Mouse (Mus musculus) duodenum, adult 2 months (tissue): Measurements from ENCODE around the gene Ifnar2. TPM values are rescaled to one million over a fixed set of nuclear protein-coding genes. Genes with fewer than 3 reads are reported as not detected.

ENCODE experiments used
- polyA plus RNA-seq: library from polyadenylated mRNA; depleted of rRNA; stranded (reverse); fragments of >200 nt; gene quantifications from 2 replicates; pipeline ENCODE4 v1.2.3, GENCODE M21; 2012; ENCODE audit warnings: low replicate concordance; rRNA removed

The Ifnar2 gene
- polyA plus RNA-seq = 36.6 and 65.0 TPM in 2 replicates

DNA sequence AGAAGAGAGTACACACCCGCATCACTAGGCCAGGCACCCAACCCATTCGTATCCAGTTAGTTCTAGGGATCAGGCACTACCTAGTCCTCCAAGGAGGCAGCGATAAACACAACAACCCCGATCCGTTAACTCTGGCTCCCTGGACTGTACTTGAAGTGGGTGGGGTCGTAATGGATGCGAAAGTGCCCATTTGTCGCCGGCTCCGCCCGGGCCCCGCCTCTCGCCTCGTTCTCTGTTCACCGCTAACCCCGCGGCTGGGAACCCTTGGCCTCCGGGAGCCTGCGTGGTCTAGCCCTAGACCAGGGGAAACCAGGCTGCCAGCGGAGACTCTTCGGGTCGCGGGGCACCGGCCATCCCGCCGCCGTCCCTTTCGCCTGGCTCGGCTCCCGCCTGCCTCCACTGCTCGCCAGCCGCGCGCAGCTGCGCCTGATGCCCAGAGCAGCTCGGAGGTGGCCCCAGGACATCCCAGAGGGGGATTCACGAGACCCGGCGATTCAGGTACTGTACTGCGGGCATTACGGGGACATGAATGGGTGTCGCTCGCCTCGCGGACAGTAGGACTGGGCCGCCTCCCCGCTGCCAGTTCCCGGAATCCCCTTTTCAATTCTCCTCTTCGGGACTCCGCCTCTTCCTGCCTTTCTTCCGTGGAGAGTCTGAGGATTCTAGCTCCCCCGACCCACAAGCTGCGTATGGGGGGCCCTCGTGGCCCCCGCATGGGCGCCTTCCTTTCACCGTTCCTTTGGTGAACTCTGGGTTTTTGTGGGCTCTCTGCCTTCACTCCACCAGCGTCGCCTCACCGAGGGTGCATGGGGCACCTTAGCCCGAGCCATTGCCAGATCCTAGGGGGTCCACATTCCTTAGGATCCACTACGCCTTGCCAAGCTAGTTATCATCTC lies at the start of gene Ifnar2:
Gene Ifnar2, plus strand, starts transcription at position 207 of the 896 bp plus-strand sequence.

DNA sequence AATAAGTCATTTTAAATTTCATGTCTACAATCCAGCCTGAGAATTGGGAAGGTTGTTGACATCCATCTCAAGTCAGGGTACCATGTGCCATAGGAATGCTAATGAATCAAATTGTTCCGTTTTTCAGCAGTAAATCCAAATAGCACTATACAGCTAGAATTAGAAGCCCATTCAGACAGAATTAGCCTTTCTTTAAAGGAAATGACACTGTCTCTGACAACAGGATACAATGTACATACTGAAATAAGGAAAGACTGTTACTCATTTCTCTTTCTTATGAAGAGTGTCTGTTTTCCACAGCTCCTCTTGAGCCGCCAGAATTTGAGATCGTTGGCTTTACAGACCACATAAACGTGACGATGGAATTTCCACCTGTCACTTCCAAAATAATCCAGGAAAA lies 18.8 kb downstream of the Ifnar2 start, which contains the start of gene Gm21970:
Gene Gm21970, plus strand, starts transcription at position 301 of the 400 bp plus-strand sequence.

DNA sequence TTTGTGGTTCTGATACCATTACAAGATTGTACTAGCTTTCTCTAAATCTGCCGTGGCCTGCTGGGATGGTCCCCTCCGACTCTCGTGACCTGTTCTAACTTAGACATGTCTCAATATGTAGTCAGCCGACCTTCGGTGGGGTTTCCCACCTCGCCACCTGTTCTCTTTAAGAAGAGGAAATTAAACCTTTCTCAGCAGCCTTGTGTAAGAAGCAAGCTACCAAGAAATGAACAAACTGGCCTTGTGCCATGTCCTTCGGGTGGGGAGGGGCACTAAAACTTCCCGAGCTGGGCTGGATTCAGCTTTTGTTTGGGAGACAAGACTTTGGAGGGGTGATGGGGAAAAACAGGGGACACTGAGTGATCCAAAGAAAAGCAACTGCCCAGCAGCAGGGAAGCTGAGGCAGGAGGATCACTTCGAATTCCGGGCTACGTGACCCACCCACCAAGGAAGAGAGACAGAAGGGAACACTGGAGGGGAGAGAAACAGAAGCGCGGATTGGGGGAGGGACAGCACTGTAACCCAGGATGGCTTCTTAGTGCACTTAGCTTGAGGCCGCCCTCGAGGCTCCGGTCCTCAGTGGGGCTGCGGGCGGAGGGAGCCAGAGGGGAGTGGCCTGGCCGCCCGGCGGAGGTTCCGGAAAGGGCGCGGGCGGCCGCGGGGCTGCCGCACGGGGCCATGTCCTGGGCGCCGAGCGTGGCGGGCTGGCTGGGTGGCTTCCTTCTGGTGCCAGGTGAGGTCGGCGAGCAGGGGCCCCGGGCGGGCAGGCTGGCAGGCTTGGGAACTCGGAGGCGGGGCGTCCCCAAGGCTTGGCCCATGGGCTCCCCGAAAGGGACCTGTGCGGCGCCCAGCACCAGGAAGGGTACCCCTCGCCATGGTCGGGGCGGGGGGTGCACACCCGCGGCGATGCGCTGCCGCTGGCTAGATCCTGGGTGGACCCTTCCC lies 33.3 kb downstream of the Ifnar2 start, which contains the start of gene Il10rb:
Gene Il10rb, plus strand, starts transcription at position 525 of the 945 bp plus-strand sequence.

Other genes starting within 250 kb of the Ifnar2 start
- not detected in 2 replicates for gene Olig2, start 147.3 kb upstream of the Ifnar2 start, polyA plus RNA-seq
- 0.05 and 0.40 TPM in 2 replicates for gene Olig1, start 103.0 kb upstream of the Ifnar2 start, polyA plus RNA-seq
- gene Gm21970, start 18.9 kb downstream of the Ifnar2 start, polyA plus RNA-seq = not detected in 2 replicates
- 26.6 and 65.6 TPM in 2 replicates for gene Il10rb, start 33.4 kb downstream of the Ifnar2 start, polyA plus RNA-seq
- gene Ifnar1, start 112.5 kb downstream of the Ifnar2 start, polyA plus RNA-seq = 7.5 and 9.3 TPM in 2 replicates
- gene Ifngr2, start 174.3 kb downstream of the Ifnar2 start, polyA plus RNA-seq = 67.5 and 273 TPM in 2 replicates
- 17.5 and 18.8 TPM in 2 replicates for gene Tmem50b, start 225.0 kb downstream of the Ifnar2 start, polyA plus RNA-seq
- 0.04 TPM in 1 of 2 replicates, not detected in the other for gene Dnajc28, start 246.2 kb downstream of the Ifnar2 start, polyA plus RNA-seq